Mouse (Mus musculus) G1E (cell line): ENCODE data around the gene Lrriq1.

Source experiments
- CTCF ChIP-seq: IDR thresholded peaks from 2 replicates; pipeline ENCODE4 v1.5.1; 2012; ENCODE audit warnings: low read depth, low read length, inconsistent platforms, mixed read lengths
- GATA1 ChIP-seq: IDR thresholded peaks from 2 replicates; pipeline ENCODE4 v1.6.1; 2012; ENCODE audit warnings: borderline replicate concordance, low read length, inconsistent platforms, mixed read lengths
- GATA2 ChIP-seq: IDR thresholded peaks from 2 replicates; pipeline ENCODE4 v1.6.1; 2012; ENCODE audit warnings: low read depth, low read length, inconsistent platforms, borderline replicate concordance
- POLR2AphosphoS5 ChIP-seq: IDR thresholded peaks from 2 replicates; pipeline ENCODE4 v1.6.1; 2012; ENCODE audit warnings: low read depth, low read length, inconsistent platforms; ENCODE audit not compliant: insufficient replicate concordance

DNA sequence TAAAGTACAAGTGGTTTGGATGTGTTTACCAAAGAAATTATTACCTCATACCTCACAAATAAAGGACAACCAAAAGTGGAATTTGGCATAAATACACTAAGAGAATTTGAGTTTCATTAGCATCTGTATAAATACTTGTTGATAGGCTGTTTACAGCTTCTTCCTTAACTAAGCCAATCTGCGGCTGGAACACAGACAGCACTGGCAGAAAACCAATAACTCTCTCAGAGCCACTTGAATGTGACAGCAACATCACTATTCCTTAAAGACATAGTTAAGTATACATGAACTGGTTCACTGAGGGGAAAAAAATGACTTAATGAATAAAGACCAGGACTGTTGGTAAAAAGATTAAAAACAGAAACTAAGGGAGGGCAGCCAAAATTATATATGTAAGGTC is 150.0 kb downstream of the Lrriq1 start:
- no peak for TF ChIP-seq CTCF
- no peak for TF ChIP-seq GATA2
- no peak for TF ChIP-seq POLR2AphosphoS5
- TF ChIP-seq GATA1: no peak
